ENCODE assay signal across 9 mouse cellular contexts in genomic region chr3:34692394-34692745, GRCm38 (mm10). TPM values are rescaled to one million over a fixed set of nuclear protein-coding genes. Genes with fewer than 3 reads are reported as not detected.
A peak's percentile ranks its signal among the peaks of the same experiment; 100 is the strongest.
DNase-seq lines count a peak whose midpoint lies in the region; ATAC-seq and TF ChIP-seq lines count a peak whose summit lies in the region.
"Had no signal": no experiment of that assay in that cellular context is flagged by ENCODE, and none has a peak within 500 bp of the region (broad histone marks: within the 10 kb centered on the region; RNA-seq: fewer than 3 reads in every experiment).

No protein-coding gene starts in this region.

- ATAC-seq in heart, embryonic 14.5 days (ENCODE audit: insufficient number of reproducible peaks, insufficient read depth, low FRiP score, low read depth): no peak
- peak; percentile 40 for ATAC-seq in forebrain, postnatal 0 days
- no peak for ATAC-seq in liver, embryonic 15.5 days (ENCODE audit: insufficient read depth)

- no peak for TF ChIP-seq CTCF in forebrain, postnatal 0 days (IDR thresholded peaks at IDR 0.05; ENCODE audit: low read depth)

- no peak for DNase-seq in heart, postnatal 36 days
- no peak for DNase-seq in ES-E14 (ENCODE audit: low read depth, low spot score)
- no peak for DNase-seq in forebrain, postnatal 0 days
- no peak for DNase-seq in urinary bladder, postnatal 36 days (ENCODE audit: low spot score in 2 of 2)
- no peak for DNase-seq in frontal cortex, postnatal 25 days (ENCODE audit: low spot score in 2 of 2)
- no peak for DNase-seq in embryo, embryonic 11 days
- DNase-seq: kidney, adult 9 months had no signal

- H3K4me1 ChIP-seq in heart, embryonic 14.5 days (ENCODE audit: control insufficient read depth in 2 of 2, insufficient read depth in 2 of 2, low read length in 2 of 2): peaks cover 2 to 8% of the 10 kb centered on the region in 2 experiments; a peak in 3 of 4 replicates
- peaks cover 4 to 22% of the 10 kb centered on the region in 2 experiments; a peak in 2 of 4 replicates for H3K4me1 ChIP-seq in ES-E14 (ENCODE audit: control insufficient read depth in 2 of 2, insufficient read depth in 2 of 2, low read length in 2 of 2, poor library complexity in 1 of 2)
- H3K4me1 ChIP-seq in forebrain, postnatal 0 days (ENCODE audit: insufficient read depth): no peaks in the 10 kb centered on the region
- H3K4me1 ChIP-seq in liver, embryonic 15.5 days (replicated peaks): no peaks in the 10 kb centered on the region

- peak overlapping the region; percentile 43 for H3K4me3 ChIP-seq in heart, embryonic 14.5 days (ENCODE audit: control insufficient read depth in 1 of 2, insufficient read depth in 1 of 2, low read depth in 1 of 2, low read length in 2 of 2)
- H3K4me3 ChIP-seq in ES-E14 (ENCODE audit: insufficient read depth in 1 of 2, low read depth in 1 of 2, low read length in 2 of 2, poor library complexity in 1 of 2, severe bottlenecking in 1 of 2): peak overlapping the region; percentile 15 to 32; a peak in 3 of 4 replicates
- peak overlapping the region; percentile 30 for H3K4me3 ChIP-seq in forebrain, postnatal 0 days (ENCODE audit: low read depth, low read length)
- no peak overlapping the region for H3K4me3 ChIP-seq in liver, embryonic 15.5 days (replicated peaks)

- H3K4me2 ChIP-seq in heart, embryonic 14.5 days (ENCODE audit: low read length): peak overlapping the region; percentile 90
- H3K4me2 ChIP-seq in forebrain, postnatal 0 days (ENCODE audit: low read depth): peak overlapping the region; percentile 63
- H3K4me2 ChIP-seq in liver, embryonic 15.5 days: peak overlapping the region; percentile 14; the same call in 1 of the 2 replicates

- intact Hi-C loops in heart, postnatal 36 days (cut with DNase I): no loop called here

- peak overlapping the region; percentile 68 for H3K9ac ChIP-seq in heart, embryonic 14.5 days (ENCODE audit: low read length)
- H3K9ac ChIP-seq in ES-E14 (ENCODE audit: insufficient read depth, low read depth, low read length, poor library complexity, severe bottlenecking): no peak overlapping the region; the same call in 1 of the 2 replicates
- peak overlapping the region; percentile 56 for H3K9ac ChIP-seq in forebrain, postnatal 0 days
- no peak overlapping the region for H3K9ac ChIP-seq in liver, embryonic 15.5 days

- H3K27ac ChIP-seq in heart, embryonic 14.5 days (replicated peaks in 1 of 2; ENCODE audit: control insufficient read depth in 1 of 2, insufficient read depth in 1 of 2, low read depth in 2 of 2, low read length in 2 of 2): no peak overlapping the region
- no peak overlapping the region for H3K27ac ChIP-seq in ES-E14 (ENCODE audit: insufficient read depth, low read depth, low read length, poor library complexity, severe bottlenecking)
- peak overlapping the region; percentile 50 for H3K27ac ChIP-seq in forebrain, postnatal 0 days (ENCODE audit: low read depth, low read length)
- H3K27ac ChIP-seq in liver, embryonic 15.5 days (replicated peaks): no peak overlapping the region

- no peaks in the 10 kb centered on the region for H3K36me3 ChIP-seq in heart, embryonic 14.5 days (ENCODE audit: control insufficient read depth, insufficient read depth, low read length)
- no peaks in the 10 kb centered on the region for H3K36me3 ChIP-seq in ES-E14 (ENCODE audit: control insufficient read depth, insufficient read depth, low read length, poor library complexity, severe bottlenecking)
- H3K36me3 ChIP-seq in forebrain, postnatal 0 days (ENCODE audit: insufficient read depth): no peaks in the 10 kb centered on the region
- no peaks in the 10 kb centered on the region for H3K36me3 ChIP-seq in liver, embryonic 15.5 days (replicated peaks)

- WGBS in heart, embryonic 14.5 days: 18% methylated on average over 15 of the region's 15 CpGs
- WGBS in forebrain, postnatal 0 days: 6% methylated on average over 15 of the region's 15 CpGs
- 22% methylated on average over 15 of the region's 15 CpGs for WGBS in liver, embryonic 15.5 days (ENCODE audit: insufficient replicate concordance)

- in situ Hi-C loops in ES-E14 (cut with MboI; ENCODE audit: low sequenced_read_pairs in 2 of 2, unreplicated experiment in 2 of 2): no loop called here

- no peaks in the 10 kb centered on the region for H3K9me3 ChIP-seq in heart, embryonic 14.5 days (ENCODE audit: control insufficient read depth, low read length)
- H3K9me3 ChIP-seq in ES-E14 (ENCODE audit: control insufficient read depth, insufficient read depth, low read depth, low read length): no peaks in the 10 kb centered on the region
- H3K9me3 ChIP-seq in forebrain, postnatal 0 days (ENCODE audit: low read length): no peaks in the 10 kb centered on the region
- no peaks in the 10 kb centered on the region for H3K9me3 ChIP-seq in liver, embryonic 15.5 days (replicated peaks)

- no peaks in the 10 kb centered on the region for H3K27me3 ChIP-seq in heart, embryonic 14.5 days (ENCODE audit: control insufficient read depth, insufficient read depth, low read length)
- no peaks in the 10 kb centered on the region for H3K27me3 ChIP-seq in forebrain, postnatal 0 days (ENCODE audit: insufficient read depth, low read length)
- no peaks in the 10 kb centered on the region for H3K27me3 ChIP-seq in liver, embryonic 15.5 days

TF ChIP-seq in ES-E14, 5 proteins besides CTCF, POLR2A, EP300 and RAD21:
- TF ChIP-seq CHD2 (IDR thresholded peaks at IDR 0.05; ENCODE audit: low read depth, low read length) (no peak), ZNF384 (IDR thresholded peaks at IDR 0.05; ENCODE audit: low read depth, low read length) (no peak), ZC3H11A (IDR thresholded peaks at IDR 0.05; ENCODE audit: borderline replicate concordance, low read depth, low read length) (no peak), HCFC1 (IDR thresholded peaks at IDR 0.05; ENCODE audit: borderline replicate concordance, insufficient read depth, low read length) (no peak), MAFK (IDR thresholded peaks at IDR 0.05; ENCODE audit: insufficient read depth, low read depth, low read length) (no peak)
TF ChIP-seq in ES-E14: peak in this region for 0.

RNA-seq across cellular contexts. Expression of gene Sox2, which starts 42.2 kb away (rescaled TPM):
- 0.24 TPM in 1 of 2 replicates, not detected in the other for polyA plus RNA-seq in heart, embryonic 14.5 days (2014; fragmentation: Nextera tagmentation; extraction: Ambion mirVana)
- total RNA-seq in heart, postnatal 36 days (2021): under 1 TPM in 1 of 2 experiments, not detected in 1; 0.16 TPM
- 175 and 179 TPM in 2 replicates for total RNA-seq in ES-E14 (2012; rRNA removed)
- 80.9 and 120 TPM in 2 replicates for total RNA-seq in forebrain, postnatal 0 days (2014; rRNA removed)
- polyA plus RNA-seq in forebrain, postnatal 0 days (2015; fragmentation: Nextera tagmentation; extraction: Ambion mirVana): 23.1 and 31.0 TPM in 2 replicates
- polyA plus RNA-seq in liver, embryonic 15.5 days (2015; fragmentation: Nextera tagmentation; extraction: Ambion mirVana): not detected in 2 replicates

Comparison
In these comparisons a context has a peak if more than half of its experiments do, and no peak if none do; other contexts are left out.
1. H3K4me2 ChIP-seq: peak in every context shown above with its lines; median percentile 90 in heart, embryonic 14.5 days; 63 in forebrain, postnatal 0 days; 14 in liver, embryonic 15.5 days.
2. H3K9ac ChIP-seq: peak in heart, embryonic 14.5 days (single experiment) and forebrain, postnatal 0 days (single experiment); none in ES-E14 (single experiment) and liver, embryonic 15.5 days (single experiment).
3. RNA of gene Sox2, which starts 42.2 kb away (total RNA-seq): 175 to 179 TPM in ES-E14 and 80.9 to 120 TPM in forebrain, postnatal 0 days; 0.16 TPM in heart, postnatal 36 days; every median in the first group is over 10 times any median in the second.